Mouse (Mus musculus): Measurements from ENCODE around the gene Thap3.

Thap3 gene

GRCm38 (mm10) chr4:152009076-152010051 lies 20.6 kb upstream of the Thap3 start:
- DNase-seq (ENCODE audit: inconsistent ontology term) = no peak

DNA sequence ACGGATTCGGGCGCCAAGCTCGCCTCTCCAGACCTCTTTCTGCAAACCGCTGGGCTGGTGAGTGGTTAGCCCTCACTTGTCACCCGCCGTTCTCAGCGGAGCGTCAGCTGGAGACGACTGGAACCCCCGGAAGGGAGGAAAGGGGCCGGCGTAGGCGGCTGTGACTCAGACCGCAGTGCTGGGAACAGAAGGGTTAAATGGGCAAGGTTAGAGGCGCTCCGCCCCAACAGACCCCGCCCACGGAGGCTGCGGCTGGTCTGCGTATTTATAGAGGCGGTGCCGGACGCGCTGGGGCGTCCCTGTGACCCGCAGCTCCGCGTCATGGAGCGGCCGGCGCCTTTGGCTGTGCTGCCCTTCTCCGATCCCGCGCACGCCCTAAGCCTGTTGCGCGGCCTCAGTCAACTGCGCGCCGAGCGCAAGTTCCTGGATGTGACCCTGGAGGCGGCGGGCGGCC lies 19.9 kb upstream of the Thap3 start, which contains the start of gene Klhl21:
Gene Klhl21 (plus strand): TSS at position 182 of the 454 bp plus-strand sequence.
- peak; percentile 98 for DNase-seq (ENCODE audit: inconsistent ontology term)

DNA sequence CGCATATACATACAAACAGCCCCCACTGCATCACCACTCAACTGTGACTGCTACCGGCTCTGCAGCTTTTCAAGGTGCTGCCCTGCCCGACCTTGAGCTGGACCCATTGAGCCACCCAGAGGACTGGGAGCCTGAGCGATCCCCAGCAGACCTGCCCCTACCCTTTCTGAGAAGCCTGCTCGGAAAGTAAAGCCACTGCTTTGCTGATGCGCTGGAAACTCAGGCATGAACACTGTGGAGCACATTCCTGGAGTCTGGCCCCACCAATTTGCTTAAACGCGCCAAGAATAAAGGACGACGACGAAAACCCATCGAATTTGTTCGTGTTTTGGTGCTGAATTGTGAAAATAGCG lies 19.3 kb upstream of the Thap3 start:
- no peak for DNase-seq (ENCODE audit: inconsistent ontology term)

DNA sequence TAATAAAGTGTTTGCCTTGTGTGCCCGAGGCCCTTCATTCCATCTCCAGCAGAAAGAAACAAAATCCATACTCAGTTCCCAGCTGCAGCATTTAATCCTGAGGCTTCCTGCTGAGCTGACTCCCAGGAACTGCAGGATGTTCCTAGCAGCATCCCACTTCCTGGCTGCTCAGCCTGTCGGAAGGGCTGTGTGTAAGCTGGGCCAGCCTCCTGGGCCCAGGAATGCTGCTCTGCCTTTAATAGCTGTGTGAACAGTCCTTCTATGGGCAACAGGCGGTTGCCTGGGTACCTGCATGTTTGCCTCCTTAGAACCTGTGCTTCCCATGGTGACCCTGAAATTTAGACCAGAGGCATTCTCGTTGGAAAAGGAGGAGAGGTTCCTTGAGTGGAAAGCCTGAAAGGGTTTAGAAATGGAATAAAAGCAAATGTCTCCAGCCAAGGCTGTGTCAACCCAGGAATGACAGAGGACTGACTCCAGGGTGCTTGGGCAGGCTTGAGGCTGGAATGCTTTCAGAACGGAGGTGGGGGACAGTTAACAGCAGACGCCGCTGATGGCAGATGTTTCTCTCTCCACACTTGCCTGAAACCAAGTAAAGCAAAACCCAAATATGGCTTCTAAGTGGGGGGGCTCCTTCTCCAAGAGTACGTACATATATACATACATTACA lies 18.8 kb upstream of the Thap3 start:
- peak; percentile 59 for DNase-seq (ENCODE audit: inconsistent ontology term)

GRCm38 (mm10) chr4:152006812-152007211 lies 18.0 kb upstream of the Thap3 start:
- DNase-seq (ENCODE audit: inconsistent ontology term) = no peak

GRCm38 (mm10) chr4:152006137-152006536 lies 17.3 kb upstream of the Thap3 start:
- no peak for DNase-seq (ENCODE audit: inconsistent ontology term)

DNA sequence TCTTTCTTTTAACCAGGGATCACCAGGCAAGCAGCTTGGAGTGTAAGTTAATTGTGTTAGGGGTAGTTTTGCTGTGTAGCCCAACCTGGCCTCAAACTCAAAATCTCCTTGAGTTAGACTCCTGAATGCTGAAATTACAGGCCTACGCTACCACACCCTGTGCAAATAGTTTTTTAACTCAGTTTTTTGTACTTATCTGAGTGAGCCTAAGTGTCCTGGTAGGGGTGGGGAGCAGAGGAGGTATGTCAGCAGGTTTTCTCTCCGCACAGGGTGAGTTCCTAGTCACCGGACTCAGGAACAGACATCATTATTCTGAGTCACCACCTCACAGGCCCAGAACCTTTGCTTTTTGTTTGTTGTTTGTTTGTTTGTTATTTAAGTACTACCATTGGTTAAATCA lies 13.3 kb upstream of the Thap3 start:
- DNase-seq (ENCODE audit: inconsistent ontology term) = no peak

DNA sequence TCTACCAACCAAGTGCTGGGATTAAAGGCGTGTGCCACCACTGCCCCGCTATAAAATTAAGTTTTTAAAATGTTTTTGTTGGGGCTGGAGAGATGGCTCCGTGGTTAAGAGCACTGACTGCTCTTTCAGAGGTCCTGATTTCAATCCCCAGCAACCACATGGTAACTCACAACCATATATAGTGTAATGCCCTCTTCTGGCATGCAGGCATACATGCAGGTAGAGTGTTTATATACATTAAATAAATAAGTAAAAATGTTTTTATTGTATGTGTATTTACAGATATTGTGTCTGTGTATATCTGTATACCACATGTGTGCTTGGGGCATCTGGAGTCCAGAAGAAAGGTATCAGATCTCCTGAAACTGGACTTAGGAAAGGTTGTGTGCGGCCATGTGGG lies 12.5 kb upstream of the Thap3 start:
- DNase-seq (ENCODE audit: inconsistent ontology term) = no peak

DNA sequence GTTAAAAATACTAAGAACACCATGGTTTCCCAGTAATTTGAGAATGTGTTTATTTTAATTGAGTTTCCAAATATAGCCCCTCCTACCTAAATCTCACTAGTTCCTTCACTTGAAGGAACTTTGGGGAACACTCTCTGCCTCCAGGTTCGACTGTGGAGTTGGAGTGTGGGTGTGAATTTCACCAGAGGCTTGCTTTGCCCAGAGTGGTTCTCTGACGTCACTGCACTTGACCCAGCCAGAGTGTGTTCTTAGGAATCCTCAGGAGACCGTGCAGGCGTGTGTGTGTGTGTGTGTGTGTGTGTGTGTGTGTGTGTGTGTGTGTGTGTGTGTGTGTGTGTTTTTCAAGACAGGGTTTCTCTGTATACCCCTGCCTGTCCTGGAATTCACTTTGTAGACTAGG lies 12.1 kb upstream of the Thap3 start:
- no peak for DNase-seq (ENCODE audit: inconsistent ontology term)

DNA sequence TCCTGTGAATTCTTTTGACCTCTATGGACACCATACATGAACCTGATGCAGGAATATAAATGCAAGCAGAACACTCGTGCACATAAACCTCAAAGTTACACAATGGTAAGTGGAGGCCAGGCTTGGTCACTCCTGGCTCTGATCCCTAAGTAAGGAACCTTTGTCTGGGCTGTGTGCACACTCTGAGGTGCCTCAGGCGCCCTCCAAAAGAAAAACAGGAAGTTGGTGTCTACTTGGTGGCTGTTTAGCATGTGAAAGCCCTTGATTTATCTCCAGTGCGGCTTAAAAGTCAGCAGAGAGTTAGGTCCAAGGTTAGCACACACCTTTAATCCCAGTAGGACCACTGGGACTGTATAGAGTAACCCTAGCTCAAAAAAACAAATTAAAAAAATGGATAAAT lies 10.7 kb upstream of the Thap3 start:
- no peak for DNase-seq (ENCODE audit: inconsistent ontology term)

GRCm38 (mm10) chr4:151997701-151998100 lies 8.9 kb upstream of the Thap3 start:
- no peak for DNase-seq (ENCODE audit: inconsistent ontology term)

DNA sequence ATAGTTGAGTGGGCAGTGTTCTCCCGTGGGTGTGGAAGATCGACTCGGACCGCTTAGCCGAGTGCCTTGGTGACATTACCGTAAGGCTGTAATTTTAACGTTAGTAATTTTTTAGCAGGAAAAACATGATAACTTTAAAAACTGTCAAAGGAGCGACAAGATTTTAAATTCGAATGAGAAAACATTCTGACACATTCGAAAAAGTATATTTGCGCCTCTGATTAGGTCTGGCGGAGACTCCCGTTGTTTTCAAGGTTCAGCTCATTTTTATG lies 8.1 kb upstream of the Thap3 start:
- no peak for DNase-seq (ENCODE audit: inconsistent ontology term)

DNA sequence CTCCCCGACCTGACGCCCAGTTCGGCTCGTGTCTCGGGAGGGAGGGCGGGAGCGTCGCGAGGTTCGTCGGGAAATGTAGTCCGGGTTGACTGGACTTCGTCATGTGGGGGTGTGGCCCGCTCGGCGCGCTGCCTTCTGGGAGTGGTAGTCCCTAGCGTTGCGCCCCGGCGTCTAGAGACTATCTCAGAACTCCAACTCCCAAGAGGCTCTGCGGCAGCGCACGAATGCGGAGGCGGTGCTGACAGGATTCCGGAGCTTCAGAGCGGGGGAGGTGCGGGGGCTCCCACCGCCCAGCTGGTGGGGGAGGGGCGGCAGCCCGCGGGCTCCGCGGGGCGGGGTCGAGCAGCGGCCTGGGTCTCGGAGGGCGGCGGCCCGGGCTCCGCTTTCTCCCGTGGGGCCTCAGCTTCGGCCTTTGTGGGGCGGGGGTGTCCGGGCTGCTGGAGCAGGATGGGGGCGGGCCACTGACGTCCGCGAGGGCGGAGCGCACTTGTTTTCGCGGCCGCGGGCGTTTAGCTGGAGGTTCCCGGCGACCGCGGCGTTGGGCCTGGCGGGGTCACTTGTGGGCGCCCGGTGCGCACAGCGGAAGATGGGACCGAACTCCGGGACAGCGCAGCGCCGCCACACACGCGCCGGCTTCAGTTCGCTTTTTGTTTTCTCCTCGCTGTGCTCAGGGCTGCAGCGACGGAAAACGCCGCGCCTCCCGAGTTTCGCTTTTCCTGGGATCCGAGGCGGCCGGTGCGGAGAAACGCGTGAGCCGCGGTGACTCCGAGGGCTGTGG lies 7.6 kb upstream of the Thap3 start, which contains the start of gene Phf13:
Gene Phf13 (minus strand): TSS at position 86 of the 778 bp plus-strand sequence.
- peak; percentile 99 for DNase-seq (ENCODE audit: inconsistent ontology term)

GRCm38 (mm10) chr4:151995371-151996172 lies 6.8 kb upstream of the Thap3 start:
- DNase-seq (ENCODE audit: inconsistent ontology term) = no peak

GRCm38 (mm10) chr4:151994228-151995171 lies 5.7 kb upstream of the Thap3 start:
- peak; percentile 52 for DNase-seq (ENCODE audit: inconsistent ontology term)

GRCm38 (mm10) chr4:151993035-151993434 lies 4.2 kb upstream of the Thap3 start:
- no peak for DNase-seq (ENCODE audit: inconsistent ontology term)

DNA sequence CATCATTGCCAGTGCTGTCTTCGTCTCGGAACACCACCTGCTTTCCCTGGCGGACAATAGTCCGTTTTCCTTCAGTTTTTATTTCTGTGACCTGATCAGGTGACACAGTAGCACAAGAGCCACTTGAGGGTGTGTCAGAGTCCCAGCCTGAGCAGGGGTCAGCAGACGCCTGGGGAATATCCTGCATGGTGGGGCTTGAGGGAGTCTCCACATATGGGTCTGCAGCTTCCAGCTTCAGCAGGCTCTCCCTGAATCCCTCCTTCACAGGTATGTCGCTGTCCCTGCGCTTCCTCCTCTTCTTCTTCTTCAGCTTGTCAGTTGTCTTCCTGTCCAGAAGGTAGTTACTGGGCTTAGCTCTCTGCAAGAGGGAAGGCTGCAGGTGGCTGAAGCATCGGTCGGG lies 3.3 kb upstream of the Thap3 start:
- no peak for DNase-seq (ENCODE audit: inconsistent ontology term)

DNA sequence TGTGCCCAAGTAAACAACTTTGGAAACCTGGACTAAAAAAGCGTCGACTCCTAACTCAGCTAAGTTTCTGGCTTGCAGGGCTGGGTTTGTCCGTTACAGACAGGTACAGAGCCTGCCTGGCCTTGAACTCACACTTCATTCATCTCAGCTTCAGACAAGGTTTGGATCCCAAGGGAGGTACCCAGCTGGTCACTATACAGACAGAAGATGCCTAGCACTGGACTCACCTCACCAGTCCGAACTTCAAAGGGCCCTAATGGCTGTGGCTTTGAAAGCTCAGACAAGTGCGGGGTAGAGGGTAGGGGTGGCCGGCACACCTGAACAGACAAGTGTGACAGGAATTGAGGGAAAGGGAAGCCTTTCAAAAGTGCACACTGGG lies 302 bp upstream of the Thap3 start:
- DNase-seq (ENCODE audit: inconsistent ontology term) = no peak

GRCm38 (mm10) chr4:151988014-151988341 lies 819 bp downstream of the Thap3 start:
- DNase-seq (ENCODE audit: inconsistent ontology term) = no peak

DNA sequence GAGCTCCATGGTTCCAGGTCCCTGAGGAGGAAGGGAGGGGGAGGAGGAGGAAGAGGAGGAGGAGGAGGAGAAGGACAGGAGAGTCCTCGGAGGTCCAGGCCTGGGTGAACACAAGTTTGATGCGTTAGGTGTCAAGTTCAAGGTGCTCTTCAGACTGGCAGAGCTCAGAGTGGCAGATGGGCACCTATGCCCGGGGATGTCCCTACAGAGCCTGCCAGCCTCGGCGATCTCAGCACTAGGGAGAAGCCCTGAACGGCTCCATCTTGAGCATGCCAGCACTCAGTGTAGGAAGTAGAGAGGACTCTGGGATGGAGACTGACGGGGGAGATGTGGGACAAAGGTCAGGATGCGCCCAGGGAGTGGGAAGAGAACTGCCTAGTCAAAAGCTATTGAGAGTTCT lies 2.1 kb downstream of the Thap3 start:
- no peak for DNase-seq (ENCODE audit: inconsistent ontology term)

- DNase-seq (ENCODE audit: inconsistent ontology term) = no peak
Measured at GRCm38 (mm10) chr4:151985886-151986285, 2.9 kb downstream of the Thap3 start.
